Mouse (Mus musculus) olfactory bulb, adult 2 months (tissue): Measurements from ENCODE around the gene Dock6.

Experiments
- CTCF ChIP-seq: fragments of 200-500 bp; IDR thresholded peaks from 2 replicates; pipeline ENCODE4 v1.5.1; 2012; ENCODE audit warnings: low read depth, mild to moderate bottlenecking, low read length, moderate library complexity; ENCODE audit not compliant: insufficient read depth
- POLR2A ChIP-seq: fragments of 200-500 bp; IDR thresholded peaks from 2 replicates; pipeline ENCODE4 v1.6.1; 2012; ENCODE audit warnings: mild to moderate bottlenecking, low read depth, low read length, moderate library complexity; ENCODE audit not compliant: insufficient read depth

- no peak for TF ChIP-seq CTCF
- TF ChIP-seq POLR2A: no peak
These were observed 41.3 kb downstream of the Dock6 start for GRCm38 (mm10) chr9:21811170-21811569.
